Mouse (Mus musculus) G1E (cell line): ENCODE data around the gene Zfp358.

Experiments
- CTCF ChIP-seq: IDR thresholded peaks from 2 replicates; pipeline ENCODE4 v1.5.1; 2012; ENCODE audit warnings: low read depth, low read length, inconsistent platforms, mixed read lengths
- POLR2AphosphoS5 ChIP-seq: IDR thresholded peaks from 2 replicates; pipeline ENCODE4 v1.6.1; 2012; ENCODE audit warnings: low read depth, low read length, inconsistent platforms; ENCODE audit not compliant: insufficient replicate concordance

DNA sequence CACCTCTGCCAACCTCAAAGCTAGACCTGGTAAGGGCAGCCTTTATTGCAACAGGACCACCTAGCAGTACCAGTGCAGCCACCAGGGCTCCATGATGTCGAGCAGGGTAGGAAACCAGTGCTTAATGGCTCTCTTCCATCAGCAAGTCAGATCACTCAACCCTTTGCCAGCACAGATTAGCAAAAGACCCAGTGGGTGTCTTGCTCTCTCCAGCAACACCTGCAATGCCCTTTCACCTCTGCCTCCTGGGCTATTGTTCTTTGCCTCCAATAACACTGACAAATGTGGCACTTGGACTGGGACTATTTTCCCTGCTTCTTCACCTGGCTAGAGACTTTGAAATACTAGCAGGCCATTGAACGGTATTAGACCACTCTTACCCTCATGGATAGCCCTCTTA, 43.7 kb upstream of the Zfp358 start:
- TF ChIP-seq CTCF (no peak), POLR2AphosphoS5 (no peak)
